In genomic region chr17:33972691-33973090, GRCm38 (mm10) we compare ENCODE assay signal across 11 mouse cellular contexts. TPM values are rescaled to one million over a fixed set of nuclear protein-coding genes. Genes with fewer than 3 reads are reported as not detected.
DNase-seq lines count a peak whose midpoint lies in the region; ATAC-seq lines count a peak whose summit lies in the region.
"Had no signal": no experiment of that assay in that cellular context is flagged by ENCODE, and none has a peak within 500 bp of the region (broad histone marks: within the 10 kb centered on the region; RNA-seq: fewer than 3 reads in every experiment).

No protein-coding gene starts in this region.

- 0% methylated on average over 1 of the region's 1 CpGs for WGBS in heart, embryonic 11.5 days (ENCODE audit: insufficient replicate concordance)
- 6% methylated on average over 1 of the region's 1 CpGs for WGBS in liver, embryonic 11.5 days
- WGBS in midbrain, embryonic 15.5 days: 23% methylated on average over 1 of the region's 1 CpGs

- no peak overlapping the region for H3K9ac ChIP-seq in heart, embryonic 11.5 days (ENCODE audit: low read depth, low read length)
- no peak overlapping the region for H3K9ac ChIP-seq in liver, embryonic 11.5 days (ENCODE audit: low read depth, low read length)
- no peak overlapping the region for H3K9ac ChIP-seq in midbrain, embryonic 15.5 days
- H3K9ac ChIP-seq: hindbrain, embryonic 13.5 days; liver, embryonic 13.5 days had no signal

- DNase-seq in heart, adult 11 months: peak; percentile 81
- DNase-seq in liver (peak; percentile 45), R1 (ENCODE audit: low read depth, low spot score) (peak; percentile 65)
- DNase-seq in liver, embryonic 11.5 days (ENCODE audit: low spot score): no peak
- peak; percentile 46 to 62 for DNase-seq in lung, postnatal 4 days
- DNase-seq in spleen, postnatal 4 days (ENCODE audit: low spot score in 2 of 2): no peak
- DNase-seq: cerebellum, postnatal 36 days; liver, embryonic 13.5 days had no signal

- no peak overlapping the region for H3K4me3 ChIP-seq in heart, embryonic 11.5 days (ENCODE audit: low read depth, low read length)
- no peak overlapping the region for H3K4me3 ChIP-seq in liver, embryonic 11.5 days (ENCODE audit: low read depth, low read length)
- H3K4me3 ChIP-seq in midbrain, embryonic 15.5 days: no peak overlapping the region
- H3K4me3 ChIP-seq: hindbrain, embryonic 13.5 days; liver, embryonic 13.5 days had no signal

- H3K36me3 ChIP-seq in heart, embryonic 11.5 days (ENCODE audit: control insufficient read depth, insufficient read depth, low read length): no peaks in the 10 kb centered on the region
- H3K36me3 ChIP-seq in liver, embryonic 11.5 days (ENCODE audit: control insufficient read depth, insufficient read depth, low read length): no peaks in the 10 kb centered on the region
- no peaks in the 10 kb centered on the region for H3K36me3 ChIP-seq in midbrain, embryonic 15.5 days (replicated peaks)
- H3K36me3 ChIP-seq: hindbrain, embryonic 13.5 days; liver, embryonic 13.5 days had no signal

- no peaks in the 10 kb centered on the region for H3K4me1 ChIP-seq in heart, embryonic 11.5 days (ENCODE audit: control insufficient read depth, insufficient read depth, low read length)
- peaks cover under 1% of the 10 kb centered on the region; the same call in 1 of the 2 replicates for H3K4me1 ChIP-seq in liver, embryonic 11.5 days (replicated peaks; ENCODE audit: control insufficient read depth, insufficient read depth, low read length)
- H3K4me1 ChIP-seq in midbrain, embryonic 15.5 days: no peaks in the 10 kb centered on the region

- H3K9me3 ChIP-seq in heart, embryonic 11.5 days (replicated peaks; ENCODE audit: control insufficient read depth, low read length): no peaks in the 10 kb centered on the region
- no peaks in the 10 kb centered on the region for H3K9me3 ChIP-seq in liver, embryonic 11.5 days (ENCODE audit: control insufficient read depth, low read length)
- H3K9me3 ChIP-seq in midbrain, embryonic 15.5 days: no peaks in the 10 kb centered on the region
- H3K9me3 ChIP-seq: hindbrain, embryonic 13.5 days; liver, embryonic 13.5 days had no signal

- ATAC-seq in heart, embryonic 11.5 days (replicated peaks; ENCODE audit: insufficient number of reproducible peaks, low FRiP score, low TSS enrichment): no peak
- no peak for ATAC-seq in liver, embryonic 11.5 days (replicated peaks; ENCODE audit: low FRiP score)
- ATAC-seq in midbrain, embryonic 15.5 days (replicated peaks): no peak

- H3K4me2 ChIP-seq in heart, embryonic 11.5 days: no peak overlapping the region
- no peak overlapping the region for H3K4me2 ChIP-seq in liver, embryonic 11.5 days
- H3K4me2 ChIP-seq in midbrain, embryonic 15.5 days: no peak overlapping the region
- H3K4me2 ChIP-seq: hindbrain, embryonic 13.5 days; liver, embryonic 13.5 days had no signal

- H3K27ac ChIP-seq in heart, embryonic 11.5 days (ENCODE audit: low read depth, low read length): no peak overlapping the region
- no peak overlapping the region for H3K27ac ChIP-seq in liver, embryonic 11.5 days (ENCODE audit: low read depth, low read length)
- no peak overlapping the region for H3K27ac ChIP-seq in midbrain, embryonic 15.5 days
- H3K27ac ChIP-seq: hindbrain, embryonic 13.5 days; liver, embryonic 13.5 days had no signal

- H3K27me3 ChIP-seq in heart, embryonic 11.5 days (ENCODE audit: control insufficient read depth, insufficient read depth, low read length): peaks cover 13% of the 10 kb centered on the region
- peaks cover 2% of the 10 kb centered on the region for H3K27me3 ChIP-seq in liver, embryonic 11.5 days (replicated peaks; ENCODE audit: control insufficient read depth, insufficient read depth, low read length)
- peaks cover 19% of the 10 kb centered on the region for H3K27me3 ChIP-seq in midbrain, embryonic 15.5 days (replicated peaks)

RNA-seq across cellular contexts. Expression of gene Rps18, which starts 16.9 kb away (rescaled TPM):
- 1,135 and 1,150 TPM in 2 replicates for polyA plus RNA-seq in heart, embryonic 11.5 days (2014; fragmentation: Nextera tagmentation; extraction: Ambion mirVana)
- polyA plus RNA-seq in liver, embryonic 11.5 days (2014; fragmentation: Nextera tagmentation; extraction: Ambion mirVana): 2,164 and 2,343 TPM in 2 replicates
- 689 and 743 TPM in 2 replicates for polyA plus RNA-seq in midbrain, embryonic 15.5 days (2015; fragmentation: Nextera tagmentation; extraction: Ambion mirVana)

RNA-seq across cellular contexts. Expression of gene Vps52, which starts 17.1 kb away (rescaled TPM):
- polyA plus RNA-seq in heart, embryonic 11.5 days (2014; fragmentation: Nextera tagmentation; extraction: Ambion mirVana): 28.1 and 29.5 TPM in 2 replicates
- polyA plus RNA-seq in liver, embryonic 11.5 days (2014; fragmentation: Nextera tagmentation; extraction: Ambion mirVana): 47.2 and 49.1 TPM in 2 replicates
- 80.9 and 84.4 TPM in 2 replicates for polyA plus RNA-seq in midbrain, embryonic 15.5 days (2015; fragmentation: Nextera tagmentation; extraction: Ambion mirVana)

RNA-seq across cellular contexts. Expression of gene B3galt4, which starts 21.4 kb away (rescaled TPM):
- 2.8 and 5.9 TPM in 2 replicates for polyA plus RNA-seq in heart, embryonic 11.5 days (2014; fragmentation: Nextera tagmentation; extraction: Ambion mirVana)
- 2.9 and 3.5 TPM in 2 replicates for polyA plus RNA-seq in liver, embryonic 11.5 days (2014; fragmentation: Nextera tagmentation; extraction: Ambion mirVana)
- 14.9 and 15.1 TPM in 2 replicates for polyA plus RNA-seq in midbrain, embryonic 15.5 days (2015; fragmentation: Nextera tagmentation; extraction: Ambion mirVana)

RNA-seq across cellular contexts. Expression of gene H2-K1, which starts 27.5 kb away (rescaled TPM):
- 13.8 and 13.9 TPM in 2 replicates for polyA plus RNA-seq in heart, embryonic 11.5 days (2014; fragmentation: Nextera tagmentation; extraction: Ambion mirVana)
- polyA plus RNA-seq in liver, embryonic 11.5 days (2014; fragmentation: Nextera tagmentation; extraction: Ambion mirVana): 82.7 and 84.9 TPM in 2 replicates
- polyA plus RNA-seq in midbrain, embryonic 15.5 days (2015; fragmentation: Nextera tagmentation; extraction: Ambion mirVana): 19.0 and 20.1 TPM in 2 replicates

RNA-seq across cellular contexts. Expression of gene Wdr46, which starts 32.2 kb away (rescaled TPM):
- polyA plus RNA-seq in heart, embryonic 11.5 days (2014; fragmentation: Nextera tagmentation; extraction: Ambion mirVana): 18.3 and 19.7 TPM in 2 replicates
- 62.6 and 67.0 TPM in 2 replicates for polyA plus RNA-seq in liver, embryonic 11.5 days (2014; fragmentation: Nextera tagmentation; extraction: Ambion mirVana)
- polyA plus RNA-seq in midbrain, embryonic 15.5 days (2015; fragmentation: Nextera tagmentation; extraction: Ambion mirVana): 25.9 and 26.2 TPM in 2 replicates

Comparison
In these comparisons a context has a peak if more than half of its experiments do, and no peak if none do; other contexts are left out.
1. DNase-seq: peak in heart, adult 11 months (single experiment), liver (single experiment), R1 (single experiment) and lung, postnatal 4 days (2 of 2); none in liver, embryonic 11.5 days (single experiment) and spleen, postnatal 4 days (0 of 2).